Mouse (Mus musculus) lung, embryonic 15.5 days (tissue): ENCODE measurements around the gene Babam1. TPM values are rescaled to one million over a fixed set of nuclear protein-coding genes. Genes with fewer than 3 reads are reported as not detected.

Source experiments
- ATAC-seq: fragments of 200-750 bp; cut with Nextera tagmentation; 2 replicates; pipeline ENCODE4 v1.8.0; 2017; ENCODE audit warnings: moderate number of reproducible peaks, borderline replicate concordance; ENCODE audit not compliant: low FRiP score, low TSS enrichment; ENCODE audit errors: extremely low read depth
- H3K27ac ChIP-seq: fragments of 300-500 bp; sonication (generic); 2 replicates; pipeline ENCODE4 v1.5.1; 2015; ENCODE audit warnings: moderate library complexity, mild to moderate bottlenecking, inconsistent platforms
- H3K27me3 ChIP-seq: fragments of 300-500 bp; sonication (generic); 2 replicates; pipeline ENCODE4 v1.6.1; 2015; ENCODE audit warnings: inconsistent platforms
- H3K36me3 ChIP-seq: fragments of 300-500 bp; sonication (generic); 2 replicates; pipeline ENCODE4 v1.6.1; 2015; ENCODE audit warnings: inconsistent platforms
- H3K4me1 ChIP-seq: fragments of 300-500 bp; sonication (generic); 2 replicates; pipeline ENCODE4 v1.6.1; 2015; ENCODE audit warnings: inconsistent platforms
- H3K4me2 ChIP-seq: fragments of 300-500 bp; sonication (generic); 2 replicates; pipeline ENCODE4 v1.6.1; 2015; ENCODE audit warnings: inconsistent platforms, mild to moderate bottlenecking, moderate library complexity
- H3K4me3 ChIP-seq: fragments of 300-500 bp; sonication (generic); 2 replicates; pipeline ENCODE4 v1.5.1; 2015; ENCODE audit warnings: mild to moderate bottlenecking, inconsistent platforms
- H3K9ac ChIP-seq: fragments of 300-500 bp; sonication (generic); 2 replicates; pipeline ENCODE4 v1.6.1; 2015; ENCODE audit warnings: inconsistent platforms
- H3K9me3 ChIP-seq: fragments of 300-500 bp; sonication (generic); 2 replicates; pipeline ENCODE4 v1.6.1; 2016; ENCODE audit warnings: inconsistent platforms
- WGBS: fragments of 180-500 bp; shearing (Covaris S2); methylation state at CpG from one replicate; pipeline ENCODE4 v1.1.7; 2015; 5-methylcytosine and 5-hydroxymethylcytosine counted together
- polyA plus RNA-seq: library from polyadenylated mRNA; unstranded; fragments of >200 nt; fragmentation: Nextera tagmentation; extraction: Ambion mirVana; gene quantifications from 2 replicates; pipeline ENCODE4 v1.2.1, GENCODE M21; 2015

The Babam1 gene
- polyA plus RNA-seq, 1 experiment from 2014 or later = 109 TPM

DNA sequence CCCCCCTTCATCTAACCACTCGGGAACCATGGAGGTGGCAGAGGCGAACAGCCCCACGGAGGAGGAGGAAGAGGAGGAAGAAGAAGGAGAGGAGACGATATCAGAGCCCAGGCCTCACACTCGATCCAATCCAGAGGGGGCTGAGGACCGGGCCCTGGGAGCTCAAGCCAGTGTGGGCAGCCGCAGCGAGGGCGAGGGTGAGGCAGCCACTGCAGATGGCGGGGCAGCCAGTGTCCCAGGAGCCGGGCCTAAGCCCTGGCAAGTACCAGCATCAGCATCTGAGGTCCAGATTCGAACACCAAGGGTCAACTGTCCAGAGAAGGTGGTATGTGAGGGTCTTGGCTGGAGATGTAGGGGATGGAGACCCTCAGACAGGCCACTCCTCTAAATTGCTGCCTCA is 1.0 kb downstream of the Babam1 start:
- no peak overlapping the region for H3K9ac ChIP-seq
- ATAC-seq = no peak
- no peak overlapping the region for H3K27ac ChIP-seq
- H3K27me3 ChIP-seq = no peaks in the 10 kb centered on the region
- H3K4me1 ChIP-seq = peaks cover 14% of the 10 kb centered on the region
- H3K4me2 ChIP-seq = peak overlapping the region; percentile 80
- H3K9me3 ChIP-seq = no peaks in the 10 kb centered on the region
- H3K4me3 ChIP-seq = peak overlapping the region; percentile 63
- H3K36me3 ChIP-seq = peaks cover 16% of the 10 kb centered on the region
- 82% methylated on average over 12 of the region's 12 CpGs for whole genome bisulfite sequencing

DNA sequence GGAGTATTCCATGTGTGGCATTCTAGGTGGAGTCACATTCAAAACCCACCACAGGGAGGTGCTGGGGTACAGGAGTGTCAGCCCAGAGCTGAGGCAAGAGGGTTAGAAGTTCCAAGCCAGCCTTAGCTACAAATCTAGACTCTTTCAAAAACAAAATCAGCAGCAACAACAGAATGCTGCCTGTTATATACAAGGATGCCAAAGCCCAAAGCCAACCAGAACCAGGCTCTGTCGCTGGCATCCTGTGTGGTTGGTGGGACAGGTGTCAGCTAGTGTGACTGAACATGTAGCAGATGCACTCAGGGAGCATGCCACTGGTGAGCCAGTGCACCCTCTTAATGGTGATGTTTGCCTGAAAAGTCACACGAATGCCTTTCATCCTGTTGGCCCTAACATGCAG is 4.2 kb downstream of the Babam1 start:
- Histone ChIP-seq H3K9me3 (no peaks in the 10 kb centered on the region), H3K9ac (no peak overlapping the region)
- no peak for ATAC-seq

GRCm38 (mm10) chr8:71401454-71401853 is 4.8 kb downstream of the Babam1 start:
- no peak overlapping the region for H3K4me3 ChIP-seq
- H3K9ac ChIP-seq = no peak overlapping the region
- H3K9me3 ChIP-seq = no peaks in the 10 kb centered on the region
- H3K4me1 ChIP-seq = peaks cover 23% of the 10 kb centered on the region
- no peak overlapping the region for H3K4me2 ChIP-seq
- ATAC-seq = no peak
- H3K27me3 ChIP-seq = no peaks in the 10 kb centered on the region
- H3K36me3 ChIP-seq = peaks cover 16% of the 10 kb centered on the region
- H3K27ac ChIP-seq = no peak overlapping the region

More for the DNA sequence above, 4.2 kb downstream of the Babam1 start:
- no peak overlapping the region for H3K27ac ChIP-seq
- peaks cover 16% of the 10 kb centered on the region for H3K36me3 ChIP-seq
- no peak overlapping the region for H3K4me2 ChIP-seq
- 90% methylated on average over 2 of the region's 2 CpGs for WGBS
- H3K4me3 ChIP-seq = no peak overlapping the region
- peaks cover 22% of the 10 kb centered on the region for H3K4me1 ChIP-seq
- H3K27me3 ChIP-seq = no peaks in the 10 kb centered on the region

DNA sequence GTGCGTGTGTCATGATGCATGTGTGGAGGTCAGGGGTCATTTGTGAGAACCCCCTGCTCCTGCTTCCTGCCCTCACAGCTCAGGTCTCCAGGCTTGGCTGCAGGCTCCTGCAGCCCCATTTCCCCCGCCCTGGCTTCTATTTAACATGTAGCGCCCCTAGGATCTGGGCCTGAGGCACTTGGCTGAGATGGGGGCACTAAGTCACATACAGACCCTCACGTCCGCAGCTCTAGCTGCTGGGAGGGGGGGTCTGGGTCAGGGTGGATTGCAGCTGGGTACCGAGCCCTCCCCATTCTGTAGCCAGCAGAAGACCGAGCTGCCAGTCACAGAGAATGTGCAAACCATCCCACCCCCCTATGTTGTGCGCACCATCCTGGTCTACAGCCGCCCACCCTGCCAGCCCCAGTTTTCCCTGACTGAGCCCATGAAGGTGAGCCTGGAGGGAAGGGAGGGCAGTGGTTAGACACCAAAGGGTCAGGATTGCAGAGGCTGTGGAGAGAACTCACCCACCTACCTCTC is 5.8 kb downstream of the Babam1 start:
- no peak for ATAC-seq
- Histone ChIP-seq H3K9me3 (no peaks in the 10 kb centered on the region), H3K27me3 (no peaks in the 10 kb centered on the region), H3K9ac (no peak overlapping the region), H3K4me2 (no peak overlapping the region), H3K27ac (no peak overlapping the region), H3K4me1 (peaks cover 28% of the 10 kb centered on the region), H3K4me3 (no peak overlapping the region), H3K36me3 (peaks cover 18% of the 10 kb centered on the region)
- 75% methylated on average over 9 of the region's 9 CpGs for WGBS

GRCm38 (mm10) chr8:71403107-71403885 is 6.6 kb downstream of the Babam1 start:
- Histone ChIP-seq H3K27ac (no peak overlapping the region), H3K36me3 (peaks cover 23% of the 10 kb centered on the region), H3K9ac (no peak overlapping the region), H3K27me3 (no peaks in the 10 kb centered on the region), H3K9me3 (no peaks in the 10 kb centered on the region), H3K4me2 (no peak overlapping the region), H3K4me3 (no peak overlapping the region), H3K4me1 (peaks cover 28% of the 10 kb centered on the region)
- WGBS = 48% methylated on average over 6 of the region's 6 CpGs
- no peak for ATAC-seq

- no peaks in the 10 kb centered on the region for H3K9me3 ChIP-seq
- H3K9ac ChIP-seq = no peak overlapping the region
- no peaks in the 10 kb centered on the region for H3K27me3 ChIP-seq
- no peak overlapping the region for H3K4me3 ChIP-seq
- H3K4me2 ChIP-seq = no peak overlapping the region
- peaks cover 24% of the 10 kb centered on the region for H3K36me3 ChIP-seq
- 84% methylated on average over 8 of the region's 8 CpGs for WGBS
- H3K27ac ChIP-seq = no peak overlapping the region
- peaks cover 28% of the 10 kb centered on the region for H3K4me1 ChIP-seq
- ATAC-seq = no peak
Observed at GRCm38 (mm10) chr8:71404011-71404410, 7.3 kb downstream of the Babam1 start.

DNA sequence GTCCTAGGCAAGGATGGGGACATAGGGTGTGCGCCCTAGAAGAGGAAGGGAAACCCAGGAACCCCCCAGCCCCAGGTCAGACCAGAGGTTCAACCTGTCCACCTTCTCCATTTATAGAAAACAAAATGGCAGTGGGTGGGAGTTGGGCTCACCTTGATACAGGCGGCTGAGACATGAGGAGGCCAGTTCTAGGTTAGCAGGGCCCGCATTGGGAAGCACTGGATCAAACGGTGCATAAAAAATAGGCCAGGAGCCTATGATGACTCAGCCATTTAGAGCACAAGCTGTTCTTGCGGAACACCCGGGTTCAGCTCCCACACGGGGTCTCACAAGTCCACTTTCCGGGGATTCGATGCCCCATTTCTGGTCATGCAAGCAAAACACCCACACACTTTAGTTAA is 8.3 kb downstream of the Babam1 start:
- Histone ChIP-seq H3K27ac (no peak overlapping the region), H3K27me3 (no peaks in the 10 kb centered on the region), H3K9ac (no peak overlapping the region), H3K9me3 (no peaks in the 10 kb centered on the region), H3K4me1 (peaks cover 28% of the 10 kb centered on the region), H3K4me2 (peak overlapping the region; percentile 97), H3K4me3 (peak overlapping the region; percentile 88; the same call in 1 of the 2 replicates), H3K36me3 (peaks cover 30% of the 10 kb centered on the region)
- no peak for ATAC-seq
- WGBS = 85% methylated on average over 9 of the region's 9 CpGs

DNA sequence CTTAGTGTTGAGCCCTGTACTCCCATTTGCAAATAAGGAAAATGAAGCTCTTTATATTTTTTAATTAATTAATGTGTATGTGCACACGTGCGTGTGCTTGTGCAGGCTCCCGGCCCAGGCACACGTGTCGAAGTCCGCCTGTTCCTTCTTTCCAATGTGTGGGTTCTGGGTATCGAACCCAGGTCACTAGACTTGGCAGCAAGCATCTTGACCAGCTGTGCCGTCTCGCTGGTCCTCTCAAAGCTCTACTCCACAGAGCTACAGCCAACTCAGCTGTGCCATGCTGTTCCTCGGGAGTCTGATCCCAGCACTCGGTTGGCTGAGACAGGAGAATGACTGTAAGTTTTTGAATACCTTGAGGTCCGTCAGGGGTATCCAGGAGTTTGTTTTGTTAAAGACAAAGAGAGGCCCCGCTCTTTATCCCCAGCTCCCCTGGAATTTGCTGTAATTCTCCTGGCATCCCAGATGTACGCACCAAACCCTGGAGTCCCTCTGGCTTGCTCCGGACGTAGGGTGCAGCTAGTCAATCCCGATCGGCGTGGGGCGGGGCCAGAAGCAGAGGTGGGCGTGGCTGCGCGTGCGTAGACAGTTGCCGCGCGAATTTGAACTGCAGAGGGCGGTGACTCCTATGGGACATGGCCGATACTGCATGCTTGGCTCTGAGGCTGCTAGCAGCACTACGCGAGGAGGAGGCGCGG is 8.9 kb downstream of the Babam1 start, which contains the start of gene Ankle1:
Ankle1 (plus strand) TSS at position 610 of the 698 bp plus-strand sequence.
- peaks cover 30% of the 10 kb centered on the region for H3K36me3 ChIP-seq
- H3K9ac ChIP-seq = peak within 1 kb of the TSS; percentile 80
- WGBS = 15% methylated on average over 33 of the region's 33 CpGs
- H3K4me2 ChIP-seq = peak within 1 kb of the TSS; percentile 97
- peak within 1 kb of the TSS; percentile 88 for H3K4me3 ChIP-seq
- peaks cover 28% of the 10 kb centered on the region for H3K4me1 ChIP-seq
- H3K27ac ChIP-seq = peak within 1 kb of the TSS; percentile 76
- ATAC-seq = peak; percentile 92
- no peaks in the 10 kb centered on the region for H3K9me3 ChIP-seq
- H3K27me3 ChIP-seq = no peaks in the 10 kb centered on the region

DNA sequence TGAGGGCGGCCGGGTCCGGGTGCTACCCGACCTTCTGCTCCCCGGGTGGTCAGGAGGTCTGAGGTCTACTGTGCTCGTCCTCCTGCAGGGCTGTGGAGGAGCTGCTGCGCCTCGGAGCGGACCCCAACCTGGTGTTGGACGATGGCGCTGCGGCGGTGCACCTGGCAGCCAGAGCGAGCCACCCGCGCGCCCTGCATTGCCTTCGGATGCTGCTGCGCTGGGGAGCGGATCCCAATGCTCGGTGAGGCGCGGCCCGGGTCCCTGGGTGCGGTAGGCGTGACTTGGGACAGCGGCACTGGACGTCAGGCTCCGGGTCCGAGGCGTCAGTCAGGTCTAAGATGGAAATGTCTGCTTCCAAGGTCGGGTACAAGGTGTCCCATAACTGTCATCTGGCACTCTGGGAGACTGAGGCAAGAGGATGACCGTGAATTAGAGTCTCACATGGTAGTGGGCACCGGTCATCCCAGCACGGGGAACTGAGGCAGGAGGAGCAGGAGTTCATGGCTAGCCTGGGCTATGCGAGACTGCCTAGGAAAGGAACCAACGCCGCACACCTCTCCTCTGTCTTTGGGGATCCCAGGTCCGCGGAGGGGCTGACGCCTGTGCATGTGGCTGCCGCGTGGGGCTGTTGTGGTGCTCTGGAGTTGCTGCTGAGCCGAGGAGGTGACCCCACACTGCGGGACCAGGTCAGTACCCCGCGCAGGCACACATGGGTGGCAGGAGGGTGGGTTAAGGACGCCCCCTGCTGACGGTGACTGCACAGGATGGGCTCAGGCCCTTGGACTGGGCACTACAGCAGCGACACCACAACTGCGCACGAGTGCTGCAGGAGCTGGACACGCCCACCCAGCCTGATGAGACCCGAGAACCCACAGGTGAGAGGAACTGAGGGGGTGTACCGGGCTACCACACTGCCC is 9.7 kb downstream of the Babam1 start:
- peak overlapping the region; percentile 76 for H3K27ac ChIP-seq
- peak; percentile 87 for ATAC-seq
- H3K4me1 ChIP-seq = peaks cover 28% of the 10 kb centered on the region
- WGBS = under 1% methylated on average over 55 of the region's 55 CpGs
- H3K4me3 ChIP-seq = peak overlapping the region; percentile 88
- peaks cover 26% of the 10 kb centered on the region for H3K36me3 ChIP-seq
- peak overlapping the region; percentile 97 for H3K4me2 ChIP-seq
- H3K27me3 ChIP-seq = no peaks in the 10 kb centered on the region
- peak overlapping the region; percentile 80 for H3K9ac ChIP-seq
- no peaks in the 10 kb centered on the region for H3K9me3 ChIP-seq

- Histone ChIP-seq H3K9ac (no peak overlapping the region), H3K36me3 (peaks cover 26% of the 10 kb centered on the region), H3K4me1 (peaks cover 28% of the 10 kb centered on the region), H3K9me3 (no peaks in the 10 kb centered on the region), H3K27ac (no peak overlapping the region), H3K4me3 (no peak overlapping the region), H3K27me3 (no peaks in the 10 kb centered on the region), H3K4me2 (peak overlapping the region; percentile 97)
- no peak for ATAC-seq
- WGBS = 92% methylated on average over 14 of the region's 14 CpGs
Observed at GRCm38 (mm10) chr8:71407441-71407840, 10.8 kb downstream of the Babam1 start.

GRCm38 (mm10) chr8:71408231-71408630 is 11.6 kb downstream of the Babam1 start:
- Histone ChIP-seq H3K27me3 (no peaks in the 10 kb centered on the region), H3K27ac (no peak overlapping the region), H3K36me3 (peaks cover 26% of the 10 kb centered on the region), H3K4me3 (no peak overlapping the region), H3K9me3 (no peaks in the 10 kb centered on the region), H3K4me2 (no peak overlapping the region), H3K4me1 (peaks cover 28% of the 10 kb centered on the region), H3K9ac (no peak overlapping the region)
- ATAC-seq = no peak
- WGBS = 94% methylated on average over 4 of the region's 4 CpGs
